Mouse (Mus musculus) heart, embryonic 10.5 days (tissue): ENCODE measurements around the gene Dgkq. TPM values are rescaled to one million over a fixed set of nuclear protein-coding genes. Genes with fewer than 3 reads are reported as not detected.

Experiments
- DNase-seq: peaks from one replicate; pipeline ENCODE4 v3.0.0-alpha.2; 2017; ENCODE audit warnings: low spot score
- H3K27ac ChIP-seq: fragments of 300-500 bp; sonication (generic); 2 replicates; pipeline ENCODE4 v1.5.1; 2016; ENCODE audit warnings: mild to moderate bottlenecking
- H3K27me3 ChIP-seq: fragments of 300-500 bp; sonication (generic); 2 replicates; pipeline ENCODE4 v1.6.1; 2016; ENCODE audit warnings: mild to moderate bottlenecking; ENCODE audit not compliant: poor library complexity, insufficient read depth, severe bottlenecking
- H3K36me3 ChIP-seq: fragments of 300-500 bp; sonication (generic); 2 replicates; pipeline ENCODE4 v1.6.1; 2016; ENCODE audit warnings: mild to moderate bottlenecking, moderate library complexity
- H3K4me1 ChIP-seq: fragments of 300-500 bp; sonication (generic); 2 replicates; pipeline ENCODE4 v1.6.1; 2016; ENCODE audit warnings: mild to moderate bottlenecking
- H3K4me3 ChIP-seq: fragments of 300-500 bp; sonication (generic); 2 replicates; pipeline ENCODE4 v1.5.1; 2016; ENCODE audit warnings: mild to moderate bottlenecking, moderate library complexity
- H3K9me3 ChIP-seq: fragments of 300-500 bp; sonication (generic); 2 replicates; pipeline ENCODE4 v1.6.1; 2016; ENCODE audit warnings: mild to moderate bottlenecking, moderate library complexity
- WGBS: fragments of 180-500 bp; shearing (Covaris S2); methylation state at CpG from one replicate; pipeline ENCODE4 v1.1.7; 2016; 5-methylcytosine and 5-hydroxymethylcytosine counted together
- polyA plus RNA-seq: library from polyadenylated mRNA; unstranded; fragments of >200 nt; fragmentation: Nextera tagmentation; extraction: Ambion mirVana; gene quantifications from 2 replicates; pipeline ENCODE4 v1.2.1, GENCODE M21; 2016

Gene Dgkq
- polyA plus RNA-seq, 1 experiment from 2014 or later: 7.9 TPM

- H3K27me3 ChIP-seq: peaks cover 9% of the 10 kb centered on the region; the same call in 1 of the 2 replicates
- DNase-seq: peak; percentile 96
- peak overlapping the region; percentile 92 for H3K4me3 ChIP-seq
- H3K27ac ChIP-seq: peak overlapping the region; percentile 88
- peaks cover 8% of the 10 kb centered on the region for H3K4me1 ChIP-seq
- peaks cover 22% of the 10 kb centered on the region for H3K36me3 ChIP-seq
- no peaks in the 10 kb centered on the region for H3K9me3 ChIP-seq
- WGBS: 14% methylated on average over 36 of the region's 36 CpGs
These were observed 8.7 kb downstream of the Dgkq start for GRCm38 (mm10) chr5:108660632-108661268.

GRCm38 (mm10) chr5:108659698-108660631, 9.5 kb downstream of the Dgkq start, which contains the start of gene Idua:
Gene Idua, plus strand, starts transcription at chr5:108660331.
- Histone ChIP-seq H3K27me3 (peaks cover 7% of the 10 kb centered on the region; the same call in 1 of the 2 replicates), H3K9me3 (no peaks in the 10 kb centered on the region), H3K4me1 (peaks cover 8% of the 10 kb centered on the region), H3K36me3 (peaks cover 30% of the 10 kb centered on the region), H3K4me3 (peak within 1 kb of the TSS; percentile 92), H3K27ac (peak within 1 kb of the TSS; percentile 88)
- 11% methylated on average over 24 of the region's 24 CpGs for WGBS
- DNase-seq: no peak

GRCm38 (mm10) chr5:108658611-108659010, 10.9 kb downstream of the Dgkq start:
- Histone ChIP-seq H3K27me3 (no peaks in the 10 kb centered on the region; the same call in 1 of the 2 replicates), H3K9me3 (no peaks in the 10 kb centered on the region), H3K4me3 (no peak overlapping the region), H3K27ac (no peak overlapping the region), H3K4me1 (peaks cover 8% of the 10 kb centered on the region), H3K36me3 (peaks cover 43% of the 10 kb centered on the region)
- WGBS: 83% methylated on average over 1 of the region's 1 CpGs
- peak; percentile 61 for DNase-seq

- 79% methylated on average over 5 of the region's 5 CpGs for WGBS
- peaks cover 8% of the 10 kb centered on the region for H3K4me1 ChIP-seq
- H3K36me3 ChIP-seq: peaks cover 55% of the 10 kb centered on the region
- peak; percentile 52 for DNase-seq
- H3K27me3 ChIP-seq: no peaks in the 10 kb centered on the region
- H3K27ac ChIP-seq: no peak overlapping the region
- no peaks in the 10 kb centered on the region for H3K9me3 ChIP-seq
- H3K4me3 ChIP-seq: no peak overlapping the region
These were observed 12.1 kb downstream of the Dgkq start for GRCm38 (mm10) chr5:108657406-108657805.

- WGBS: 89% methylated on average over 15 of the region's 15 CpGs
- Histone ChIP-seq H3K9me3 (no peaks in the 10 kb centered on the region), H3K4me3 (no peak overlapping the region), H3K36me3 (peaks cover 62% of the 10 kb centered on the region), H3K4me1 (peaks cover 8% of the 10 kb centered on the region), H3K27ac (no peak overlapping the region), H3K27me3 (no peaks in the 10 kb centered on the region)
- peak; percentile 66 for DNase-seq
These were observed 13.4 kb downstream of the Dgkq start for GRCm38 (mm10) chr5:108655891-108656650.

GRCm38 (mm10) chr5:108655381-108655780, 14.1 kb downstream of the Dgkq start:
- WGBS: 93% methylated on average over 9 of the region's 9 CpGs

GRCm38 (mm10) chr5:108654444-108654990, 15.0 kb downstream of the Dgkq start:
- no peak overlapping the region for H3K27ac ChIP-seq
- no peaks in the 10 kb centered on the region for H3K27me3 ChIP-seq
- H3K4me1 ChIP-seq: peaks cover 2% of the 10 kb centered on the region
- 90% methylated on average over 10 of the region's 10 CpGs for WGBS
- H3K4me3 ChIP-seq: no peak overlapping the region
- peaks cover 73% of the 10 kb centered on the region for H3K36me3 ChIP-seq
- DNase-seq: peak; percentile 68
- H3K9me3 ChIP-seq: no peaks in the 10 kb centered on the region

More at GRCm38 (mm10) chr5:108655381-108655780, 14.1 kb downstream of the Dgkq start:
- Histone ChIP-seq H3K36me3 (peaks cover 65% of the 10 kb centered on the region), H3K27me3 (no peaks in the 10 kb centered on the region), H3K4me1 (peaks cover 8% of the 10 kb centered on the region), H3K4me3 (no peak overlapping the region), H3K27ac (no peak overlapping the region), H3K9me3 (no peaks in the 10 kb centered on the region)
- DNase-seq: peak; percentile 36

GRCm38 (mm10) chr5:108653341-108653740, 16.1 kb downstream of the Dgkq start:
- Histone ChIP-seq H3K36me3 (peaks cover 85% of the 10 kb centered on the region), H3K27ac (no peak overlapping the region), H3K27me3 (no peaks in the 10 kb centered on the region), H3K4me3 (no peak overlapping the region), H3K9me3 (no peaks in the 10 kb centered on the region), H3K4me1 (no peaks in the 10 kb centered on the region)
- 88% methylated on average over 6 of the region's 6 CpGs for WGBS
- peak; percentile 71 for DNase-seq

- H3K27ac ChIP-seq: no peak overlapping the region
- H3K4me3 ChIP-seq: no peak overlapping the region
- H3K4me1 ChIP-seq: no peaks in the 10 kb centered on the region
- DNase-seq: peak; percentile 70
- no peaks in the 10 kb centered on the region for H3K27me3 ChIP-seq
- peaks cover 88% of the 10 kb centered on the region for H3K36me3 ChIP-seq
- 53% methylated on average over 1 of the region's 1 CpGs for WGBS
- H3K9me3 ChIP-seq: no peaks in the 10 kb centered on the region
These were observed 17.6 kb downstream of the Dgkq start for GRCm38 (mm10) chr5:108651823-108652222.

- Histone ChIP-seq H3K9me3 (no peaks in the 10 kb centered on the region), H3K4me3 (no peak overlapping the region), H3K27me3 (no peaks in the 10 kb centered on the region), H3K27ac (no peak overlapping the region), H3K4me1 (no peaks in the 10 kb centered on the region), H3K36me3 (peaks cover 88% of the 10 kb centered on the region)
- 75% methylated on average over 5 of the region's 5 CpGs for WGBS
- peak; percentile 69 for DNase-seq
These were observed 18.2 kb downstream of the Dgkq start for GRCm38 (mm10) chr5:108651136-108651720.

GRCm38 (mm10) chr5:108650341-108650740, 19.1 kb downstream of the Dgkq start:
- H3K4me3 ChIP-seq: no peak overlapping the region
- no peaks in the 10 kb centered on the region for H3K27me3 ChIP-seq
- no peak overlapping the region for H3K27ac ChIP-seq
- H3K9me3 ChIP-seq: no peaks in the 10 kb centered on the region
- 89% methylated on average over 7 of the region's 7 CpGs for WGBS
- no peaks in the 10 kb centered on the region for H3K4me1 ChIP-seq
- peak; percentile 58 for DNase-seq
- H3K36me3 ChIP-seq: peaks cover 88% of the 10 kb centered on the region
